Mouse (Mus musculus) embryonic fibroblast, embryonic 13.5 days (primary cell): ENCODE results near the gene Helz.

Source experiments
- CTCF ChIP-seq: IDR thresholded peaks from 2 replicates; pipeline ENCODE4 v1.5.1; 2011; ENCODE audit warnings: mild to moderate bottlenecking, control low read depth, low read length, moderate library complexity, borderline replicate concordance; ENCODE audit not compliant: insufficient read depth
- POLR2A ChIP-seq: IDR thresholded peaks from 2 replicates; pipeline ENCODE4 v1.6.1; 2011; ENCODE audit warnings: low read depth, mild to moderate bottlenecking, control low read depth, low read length, moderate library complexity

GRCm38 (mm10) chr11:107605694-107606093 is 58.0 kb downstream of the Helz start:
- TF ChIP-seq CTCF, result no peak
- no peak for TF ChIP-seq POLR2A
